Mouse (Mus musculus) gastrocnemius, postnatal 14 days (tissue): ENCODE data around the gene Spdl1. TPM values are rescaled to one million over a fixed set of nuclear protein-coding genes. Genes with fewer than 3 reads are reported as not detected.

Source experiments
- DNase-seq: peaks from one replicate; pipeline ENCODE4 v3.0.0; 2021; ENCODE audit warnings: mixed read lengths
- intact Hi-C: fragments of 180-260 bp; cut with DNase I; formaldehyde crosslinking; loops from one replicate; pipeline ENCODE4 v1.15.1; 2025; ENCODE audit warnings: low total_unique reads
- total RNA-seq, 2 experiments: library from RNA; stranded (reverse); gene quantifications; 2 replicates each; pipeline ENCODE4 v1.2.3; 2021

Gene Spdl1
- total RNA-seq, 2 experiments from 2014 or later = 0.80 to 1.1 TPM

DNA sequence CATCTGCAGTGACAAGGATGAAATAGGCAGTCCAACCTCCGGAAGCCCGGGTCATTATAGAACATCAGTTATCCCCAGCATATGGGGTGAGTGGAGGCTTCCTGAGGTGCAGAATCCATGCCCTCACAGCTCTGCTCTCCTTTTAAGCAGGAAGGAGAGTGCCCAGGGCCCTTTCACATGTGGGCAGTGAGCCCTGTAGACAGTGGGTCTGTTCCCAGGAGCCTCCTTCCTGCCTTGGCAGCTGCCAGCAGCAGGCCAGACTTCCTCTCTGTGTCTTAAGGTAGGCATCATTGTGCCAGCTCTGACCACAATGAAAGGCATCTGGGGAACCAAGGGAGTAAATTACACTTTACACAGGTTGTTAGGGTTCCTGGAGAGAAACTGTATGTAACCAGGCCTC lies 64.0 kb downstream of the Spdl1 start:
- DNase-seq = no peak
- intact Hi-C loops = no loop called here

DNA sequence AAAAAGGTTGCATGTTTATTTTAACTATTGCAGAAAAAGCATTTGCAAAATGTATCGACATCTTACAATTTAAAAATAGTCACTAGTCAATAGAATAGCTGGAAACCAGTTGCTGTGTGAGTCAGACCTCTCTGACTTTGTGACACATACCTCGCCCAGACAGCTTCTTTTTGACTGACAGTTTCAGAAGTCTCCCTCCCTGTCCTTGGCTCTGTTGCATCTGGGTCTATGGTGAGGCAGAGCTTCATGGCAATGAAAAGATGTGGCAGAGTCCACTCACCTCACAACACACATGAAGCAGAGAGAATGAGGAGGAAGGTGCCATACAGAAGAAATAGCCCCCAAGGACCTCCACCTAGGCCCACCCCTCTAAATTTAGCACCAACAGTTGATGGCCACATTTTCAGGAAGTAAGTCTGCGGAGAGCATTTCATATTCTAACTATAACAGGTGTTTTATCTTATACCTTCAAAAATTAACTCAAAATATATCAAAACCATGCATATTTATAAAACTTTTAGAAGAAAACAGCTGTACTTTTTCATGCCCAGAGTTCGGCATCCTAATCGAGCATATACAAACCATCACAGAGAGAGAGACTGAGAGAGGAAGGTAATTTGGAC lies 69.6 kb downstream of the Spdl1 start:
- intact Hi-C loops = no loop called here

DNA sequence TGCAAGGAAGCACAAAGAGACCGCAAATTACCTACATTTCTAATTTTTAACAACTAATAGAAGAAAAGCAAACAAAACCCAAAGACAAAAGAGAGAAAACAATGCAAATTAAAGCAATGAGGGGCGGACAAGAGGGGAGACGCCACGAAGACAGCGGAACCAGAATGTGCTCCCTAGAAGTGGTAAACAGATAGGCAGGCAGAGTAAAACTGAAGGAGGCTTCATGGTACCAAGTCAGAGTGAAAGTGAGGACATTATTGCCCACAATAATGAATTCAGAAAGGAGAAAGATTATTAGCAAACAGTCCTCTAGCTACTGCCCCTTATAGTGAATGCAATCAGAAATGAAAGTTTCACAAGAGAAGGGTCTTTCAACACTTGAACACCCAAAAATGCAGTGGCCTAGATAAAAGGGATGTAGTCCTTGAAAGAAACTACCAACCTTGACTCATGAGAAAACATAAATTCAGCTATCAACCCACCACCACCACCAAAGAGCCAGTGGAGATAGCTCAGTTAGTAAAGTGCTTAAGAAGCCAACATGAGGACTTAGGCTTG lies 70.8 kb downstream of the Spdl1 start:
- no peak for DNase-seq
- intact Hi-C loops = no loop called here

More for the DNA sequence above, 69.6 kb downstream of the Spdl1 start:
- DNase-seq = no peak

DNA sequence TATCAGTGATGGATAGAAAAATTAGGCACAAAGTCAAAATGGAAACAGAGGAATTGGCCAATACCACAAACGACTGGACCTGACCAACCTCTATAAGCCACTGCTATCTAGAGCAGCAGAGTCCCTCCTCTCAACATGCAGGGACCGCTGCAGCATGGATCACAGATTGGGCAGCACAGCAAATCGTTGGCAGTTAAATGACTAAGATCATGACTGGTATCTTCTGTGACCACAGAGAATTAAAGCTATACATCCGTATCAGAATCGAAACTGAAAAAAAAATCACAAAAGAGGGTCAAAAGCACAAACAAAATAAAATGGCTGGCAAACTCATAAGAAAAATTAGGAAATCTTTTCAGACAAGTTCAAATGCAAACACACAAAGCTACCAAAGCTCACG lies 71.3 kb downstream of the Spdl1 start:
- DNase-seq = no peak
- intact Hi-C loops = no loop called here

DNA sequence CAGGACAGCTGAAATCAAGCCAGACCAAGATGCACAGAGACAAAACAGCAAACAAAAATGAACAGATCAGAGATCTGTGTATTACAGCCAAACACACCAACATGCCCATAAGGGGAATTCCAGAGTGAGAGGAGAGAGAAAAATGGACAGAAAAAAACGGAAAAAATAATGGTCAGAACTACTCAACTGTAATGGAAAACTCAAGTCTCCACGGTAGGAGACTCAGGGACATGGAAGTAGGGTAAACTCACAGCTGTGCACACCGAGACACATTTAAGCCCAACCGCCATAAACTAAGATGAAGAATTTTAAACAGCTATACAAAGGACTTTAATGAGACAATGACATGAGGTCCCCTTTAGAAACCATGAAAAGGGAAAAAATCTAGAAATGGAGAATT lies 73.9 kb downstream of the Spdl1 start:
- intact Hi-C loops = no loop called here
- DNase-seq = no peak

Other genes starting within 250 kb of the Spdl1 start
- gene Dock2, start 49.7 kb downstream of the Spdl1 start, total RNA-seq = 1 to 10 TPM in 1 of 2 experiments, under 1 TPM in 1; 1.00 to 1.1 TPM